ENCODE assay signal across 8 mouse cellular contexts in the genomic region with DNA sequence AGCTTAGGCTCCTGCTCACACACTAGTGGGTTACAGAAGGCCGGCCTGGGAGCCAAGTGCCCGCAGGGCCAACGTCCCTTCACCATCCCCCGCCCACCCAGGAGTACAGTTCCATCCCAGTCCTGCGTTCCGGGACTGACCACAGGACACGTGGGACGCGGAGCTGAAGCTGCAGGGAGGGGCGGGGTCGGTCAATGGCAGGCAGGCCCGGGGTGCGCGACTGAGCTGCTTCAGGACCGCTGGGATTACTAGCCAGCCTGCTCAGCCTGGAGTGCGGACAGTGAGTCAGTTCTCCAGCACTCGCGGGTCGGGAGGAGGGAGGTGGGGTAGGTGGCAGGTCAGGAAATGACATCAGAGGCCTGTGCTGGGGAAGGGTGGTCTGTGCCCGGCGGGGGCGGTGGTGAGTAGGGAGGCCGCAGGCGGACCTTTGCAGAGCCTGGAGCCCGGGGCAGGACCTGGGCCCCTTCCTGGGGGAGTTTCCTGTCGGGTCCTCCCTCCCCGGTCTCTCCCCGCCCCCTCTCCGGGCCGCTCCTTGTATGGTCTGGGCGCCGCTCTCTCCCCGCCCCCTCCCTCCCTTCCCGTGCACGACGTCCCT. TPM values are rescaled to one million over a fixed set of nuclear protein-coding genes. Genes with fewer than 3 reads are reported as not detected.
A peak's percentile ranks its signal among the peaks of the same experiment; 100 is the strongest.
DNase-seq lines count a peak whose midpoint lies in the region; ATAC-seq lines count a peak whose summit lies in the region.

A gene (plus strand): TSS at position 205 of the 595 bp plus-strand sequence.

- H3K4me1 ChIP-seq in hindbrain, embryonic 16.5 days (ENCODE audit: control insufficient read depth, insufficient read depth, low read depth, low read length), result peaks cover 22% of the 10 kb centered on the region

- peaks cover 22% of the 10 kb centered on the region for H3K79me2 ChIP-seq in macrophage (ENCODE audit: inconsistent target)

- DNase-seq in R1 (ENCODE audit: low read depth, low spot score), result peak; percentile 92
- DNase-seq in cerebellum, postnatal 36 days, result peak; percentile 88 to 91
- DNase-seq in gastrocnemius, adult 18-20 months (ENCODE audit: low spot score), result peak; percentile 93
- DNase-seq in left cerebral cortex, adult 18-20 months (ENCODE audit: low spot score in 2 of 2), result peak; percentile 70 to 79
- DNase-seq in right cerebral cortex, adult 18-20 months, result peak; percentile 82
- DNase-seq in urinary bladder, postnatal 10 days (ENCODE audit: low spot score), result peak; percentile 77

- H3K36me3 ChIP-seq in hindbrain, embryonic 16.5 days (ENCODE audit: control insufficient read depth, insufficient read depth, low read length), result 0 out of 2 replicates have a peak, but pooled peaks cover 2% of the 10 kb centered on the region
- H3K36me3 ChIP-seq in macrophage (ENCODE audit: inconsistent target), result no peaks in the 10 kb centered on the region

- peak within 1 kb of the TSS; percentile 91 for H3K4me3 ChIP-seq in hindbrain, embryonic 16.5 days (ENCODE audit: low read length)
- peak within 1 kb of the TSS; percentile 83 for H3K4me3 ChIP-seq in macrophage (ENCODE audit: inconsistent target)

- H3K27ac ChIP-seq in hindbrain, embryonic 16.5 days (ENCODE audit: low read depth, low read length), result peak within 1 kb of the TSS; percentile 84
- peak within 1 kb of the TSS; percentile 86 for H3K27ac ChIP-seq in macrophage

- peak; percentile 94 for ATAC-seq in hindbrain, embryonic 16.5 days

- no peaks in the 10 kb centered on the region for H3K27me3 ChIP-seq in hindbrain, embryonic 16.5 days (replicated peaks; ENCODE audit: control insufficient read depth, insufficient read depth, low read length)

- peak within 1 kb of the TSS; percentile 88 for H3K4me2 ChIP-seq in hindbrain, embryonic 16.5 days (ENCODE audit: low read length)

- no peaks in the 10 kb centered on the region for H3K9me3 ChIP-seq in hindbrain, embryonic 16.5 days (ENCODE audit: control insufficient read depth, low read length)

- under 1% methylated on average over 22 of the region's 36 CpGs for WGBS in hindbrain, embryonic 16.5 days
- WGBS in macrophage (ENCODE audit: missing documents), result under 1% methylated on average over 27 of the region's 36 CpGs

- H3K9ac ChIP-seq in hindbrain, embryonic 16.5 days (ENCODE audit: low read depth, low read length), result peak within 1 kb of the TSS; percentile 94

RNA-seq across cellular contexts. Expression of the gene that starts here (rescaled TPM):
- total RNA-seq in gastrocnemius, adult 18-20 months (2021), result 10 to 100 TPM; 20.2 to 25.5 TPM
- polyA plus RNA-seq in hindbrain, embryonic 16.5 days (2015; fragmentation: Nextera tagmentation; extraction: Ambion mirVana), result 52.4 and 69.7 TPM in 2 replicates
- 10 to 100 TPM; 48.9 to 51.2 TPM for total RNA-seq in left cerebral cortex, adult 18-20 months (2021)
- total RNA-seq in macrophage (2018; cell fraction: chromatin; rRNA removed), result 100 to 1,000 TPM in 7 of 26 experiments, 10 to 100 TPM in 19; 41.7 to 199 (median 80.2) TPM
- total RNA-seq in macrophage (2018; cell fraction: cytosol; rRNA removed), result 100 to 1,000 TPM in 21 of 26 experiments, 10 to 100 TPM in 5; 77.4 to 214 (median 117) TPM
- 100 to 1,000 TPM in 11 of 26 experiments, 10 to 100 TPM in 15; 54.6 to 321 (median 99.8) TPM for total RNA-seq in macrophage (2018; cell fraction: nucleus; rRNA removed)
- polyA plus RNA-seq in macrophage (2018), result 63.6 to 176 TPM (median 108 TPM) in 3 replicates

Comparison
In these comparisons a context has a peak if more than half of its experiments do, and no peak if none do; other contexts are left out.
1. Peak in every context shown above with its lines: DNase-seq, ATAC-seq, H3K4me3 ChIP-seq and H3K27ac ChIP-seq.